Mouse (Mus musculus) mouse trophoblast stem cell (cell line): ENCODE measurements around the gene Pigt.

Experiments
- in situ Hi-C, 2 experiments: fragments of 300-500 bp; cut with MseI, MboI; formaldehyde crosslinking; loops; 2 replicates in 1 of 2; 3 replicates in 1 of 2; pipeline ENCODE4 v1.15.1; 2025

Pigt gene

DNA sequence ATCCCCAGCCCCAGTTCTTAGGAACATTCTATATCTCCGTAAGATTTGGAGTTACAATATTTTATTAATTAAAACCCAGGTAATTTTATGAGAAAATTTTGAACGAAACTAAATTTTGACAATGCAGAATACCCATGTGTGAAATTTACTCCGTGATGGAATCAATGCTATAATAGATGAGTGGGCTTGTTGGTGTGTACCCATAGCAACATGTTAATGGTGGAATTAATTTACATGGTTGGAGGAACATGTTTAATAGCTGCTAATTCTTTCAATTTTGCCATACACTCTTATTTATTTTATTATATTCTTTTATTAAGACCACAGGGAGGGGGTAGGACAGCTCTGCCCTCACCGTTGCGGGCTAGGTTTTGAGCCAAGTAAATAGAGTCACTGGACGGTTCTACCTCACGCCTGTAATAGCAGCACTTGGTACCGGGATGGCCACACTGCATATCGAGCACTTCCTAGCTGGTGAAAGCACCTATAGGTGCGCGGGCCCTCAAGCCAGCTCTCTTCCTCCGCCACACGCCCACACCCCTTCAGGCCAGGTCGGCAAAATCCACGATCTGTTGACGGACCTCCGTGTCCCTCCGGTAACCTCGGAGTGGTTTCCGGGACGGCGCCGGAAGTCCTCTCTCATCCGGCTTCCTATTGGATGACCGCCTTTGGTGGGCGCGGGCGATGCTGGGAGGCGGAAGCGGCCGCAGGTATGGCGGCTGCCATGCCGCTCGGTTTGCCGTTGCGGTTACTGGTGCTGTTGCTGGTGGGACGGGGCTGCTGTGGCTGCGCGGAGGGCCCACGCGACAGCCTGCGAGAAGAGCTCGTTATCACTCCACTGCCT lies at the start of gene Pigt:
Gene Pigt, plus strand, starts transcription at position 674 of the 844 bp plus-strand sequence.
- in situ Hi-C loops, result no loop called here

DNA sequence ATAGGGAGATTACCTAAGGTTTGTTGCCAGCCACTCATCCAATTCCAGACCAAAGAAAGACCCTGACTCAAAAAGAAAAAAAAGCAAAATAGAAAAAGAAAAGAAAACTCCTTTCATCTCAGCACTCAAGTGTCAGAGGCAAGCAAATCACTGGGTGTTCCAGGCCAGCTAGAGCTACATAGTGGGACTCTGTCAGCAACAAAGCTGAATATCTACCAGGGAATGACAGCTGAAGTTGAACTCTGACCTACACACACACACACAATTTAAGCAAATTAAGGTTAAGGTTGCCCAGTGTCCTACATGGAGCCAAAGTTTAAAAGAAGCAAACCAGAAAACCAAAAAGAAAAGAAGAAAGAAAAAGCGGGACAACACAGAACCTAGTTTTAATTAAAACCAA lies 49.2 kb upstream of the Pigt start:
- in situ Hi-C loops, result no loop called here

DNA sequence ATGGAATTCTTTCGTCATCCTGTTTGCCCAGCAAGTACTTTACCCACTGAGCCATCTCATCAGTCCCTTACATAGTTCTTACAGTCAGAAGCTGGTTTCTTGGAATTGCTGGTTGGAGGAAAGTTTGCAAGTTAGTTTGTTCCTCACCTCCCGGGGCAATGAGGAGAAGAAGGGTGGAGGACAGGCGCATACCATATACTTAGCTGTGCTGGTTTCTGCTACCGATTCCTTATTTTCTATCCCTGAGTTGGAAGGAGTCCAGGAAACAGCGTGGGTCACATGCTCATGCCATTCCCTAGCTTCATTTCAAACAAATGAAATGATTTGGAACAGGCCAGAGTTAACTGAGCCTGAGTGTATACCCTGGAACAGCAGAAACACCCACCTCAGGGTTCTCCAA lies 48.4 kb upstream of the Pigt start:
- in situ Hi-C loops, result no loop called here

DNA sequence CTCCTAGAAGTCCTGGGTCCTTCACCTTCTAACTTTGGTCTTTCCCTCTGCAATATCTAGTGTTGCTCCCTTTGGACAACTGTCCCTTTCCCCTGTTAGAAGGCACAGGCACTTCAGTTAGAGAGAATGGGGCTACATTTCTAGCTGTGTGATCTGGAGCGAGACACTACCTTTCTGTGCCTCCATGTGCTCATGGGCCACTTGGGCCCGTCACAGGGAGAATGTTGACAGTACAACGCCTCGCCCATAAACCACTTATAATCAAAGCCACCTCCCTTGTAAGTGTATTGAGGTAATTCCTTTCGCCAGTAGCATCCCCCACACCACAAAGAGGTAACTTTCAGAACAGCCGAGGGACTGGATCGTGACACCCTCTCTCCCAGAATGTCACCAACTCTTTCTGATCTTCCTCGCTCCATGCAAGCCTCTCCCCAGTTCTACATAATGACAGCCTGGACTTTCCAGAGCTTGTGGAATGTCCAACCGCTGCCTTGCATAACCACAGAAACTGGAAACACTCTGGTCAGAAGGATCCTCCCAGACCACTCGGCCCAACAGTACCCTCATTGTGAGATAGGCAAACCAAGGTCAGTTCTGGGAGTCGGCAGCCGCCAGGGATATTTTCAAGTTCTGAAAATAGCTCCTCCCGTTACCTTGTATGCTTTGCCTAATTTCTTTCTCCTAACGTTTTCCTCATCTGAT lies 47.8 kb upstream of the Pigt start:
- in situ Hi-C loops, result no loop called here

DNA sequence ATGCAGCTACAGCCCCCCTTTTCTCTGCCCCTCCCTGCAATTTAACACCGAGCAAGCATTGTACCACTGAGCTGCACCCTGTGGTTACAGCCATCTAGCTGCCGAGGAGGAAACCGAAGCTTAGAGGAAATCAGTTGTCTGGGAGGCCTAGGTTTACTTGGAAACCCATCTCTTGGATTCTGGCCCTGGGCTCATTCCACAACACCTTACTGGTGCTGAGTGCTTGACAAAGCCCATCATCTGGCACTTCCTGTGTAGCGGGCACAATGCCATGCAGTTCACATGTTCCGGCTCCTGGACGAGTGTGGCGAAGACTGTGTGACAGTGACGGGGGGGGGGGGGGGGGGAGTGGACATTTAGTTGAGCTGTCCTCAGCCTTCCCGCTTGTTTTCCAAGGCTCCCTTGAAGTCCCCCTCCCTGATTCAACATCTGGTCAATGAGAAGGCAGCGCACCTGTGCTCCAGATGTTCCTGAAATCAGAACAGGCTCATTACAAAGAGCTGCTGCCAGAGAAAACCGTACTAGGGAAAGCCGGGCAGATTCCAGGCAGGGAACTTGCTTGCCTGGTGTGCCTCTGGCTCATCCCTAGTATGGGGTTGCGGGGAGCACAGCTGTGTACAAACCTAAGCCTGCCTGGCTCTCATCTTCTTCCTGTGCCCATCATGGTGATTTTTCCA lies 45.2 kb upstream of the Pigt start:
- in situ Hi-C loops, result no loop called here

DNA sequence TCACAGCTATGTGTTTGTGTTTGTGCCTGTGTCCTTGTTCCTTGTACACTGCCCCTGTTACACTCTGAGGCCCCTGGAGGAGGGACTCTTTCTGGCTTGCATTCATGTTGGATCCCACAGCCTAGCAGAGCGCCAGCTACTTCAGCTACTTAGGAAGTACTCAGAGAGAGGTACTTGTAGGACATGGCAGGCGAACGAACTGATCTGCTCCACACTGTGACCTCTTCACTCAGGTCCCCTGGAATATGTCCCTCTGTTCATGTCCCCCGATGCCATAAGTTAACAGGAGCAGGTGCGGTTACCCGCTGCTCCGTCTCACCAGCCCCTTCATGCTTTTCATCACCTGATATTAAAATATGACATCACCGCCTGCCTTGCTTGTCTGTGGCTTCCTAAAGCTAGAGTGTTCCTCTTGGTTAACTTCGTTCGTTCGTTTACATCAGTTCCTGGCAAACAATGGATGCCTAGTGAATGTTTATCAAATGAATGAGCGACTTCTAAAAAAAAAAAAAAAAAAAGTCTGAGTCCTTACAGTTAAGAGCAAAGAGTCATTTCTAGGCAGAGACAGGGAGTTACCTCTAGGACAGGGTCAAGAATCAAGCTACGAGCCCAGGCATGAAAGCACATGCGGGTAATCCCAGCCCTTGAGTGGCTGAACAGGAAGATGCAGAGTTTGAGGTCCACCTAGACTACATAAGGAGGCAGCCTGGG lies 44.1 kb upstream of the Pigt start:
- in situ Hi-C loops, result no loop called here

DNA sequence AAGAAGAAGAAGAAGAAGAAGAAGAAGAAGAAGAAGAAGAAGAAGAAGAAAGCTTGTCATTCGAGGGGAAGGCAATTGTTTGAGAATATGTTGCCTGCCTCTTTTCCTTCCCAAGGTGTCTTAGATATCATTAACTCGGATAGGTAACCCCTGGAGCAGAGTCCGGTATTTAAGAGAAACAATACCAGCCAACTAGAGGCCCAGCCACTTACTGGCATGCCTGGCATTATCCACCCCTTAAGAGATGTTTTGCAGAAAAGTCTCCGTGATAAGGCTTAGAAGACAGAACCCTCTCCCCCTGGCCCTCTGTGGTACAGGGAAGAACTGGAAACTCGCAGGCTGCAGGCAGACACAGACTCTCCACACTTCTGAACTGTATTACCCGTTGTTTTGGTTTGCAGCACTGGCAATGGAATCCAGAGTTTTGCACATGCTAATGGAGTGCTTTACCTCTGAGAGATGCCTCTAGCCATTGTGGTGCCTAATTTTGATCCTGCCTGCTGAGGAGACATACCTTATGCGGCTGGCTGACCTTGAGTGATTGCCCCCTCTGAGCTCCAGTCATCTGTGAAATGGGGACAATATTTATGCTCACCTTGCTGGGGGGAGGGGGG lies 43.3 kb upstream of the Pigt start:
- in situ Hi-C loops, result no loop called here

DNA sequence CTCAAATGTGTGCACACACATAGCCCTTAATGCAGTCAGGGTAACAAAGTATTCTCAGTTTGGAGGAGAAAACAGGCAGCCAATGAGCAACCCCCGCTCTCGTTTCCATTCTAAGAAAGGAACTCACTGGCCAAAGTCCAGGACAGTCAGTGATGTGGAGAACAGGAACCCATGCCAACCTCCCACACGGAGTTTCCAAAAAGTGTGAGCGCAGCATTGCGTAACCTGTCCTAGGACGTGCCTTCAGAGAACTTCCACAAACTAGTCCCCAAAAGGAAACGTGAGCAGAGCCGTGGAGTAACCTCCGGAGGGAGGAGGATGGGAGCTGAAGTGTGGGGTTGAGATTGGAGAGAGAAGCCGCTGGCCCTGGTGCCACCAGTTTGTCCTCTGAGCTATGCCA lies 42.5 kb upstream of the Pigt start:
- in situ Hi-C loops, result no loop called here

DNA sequence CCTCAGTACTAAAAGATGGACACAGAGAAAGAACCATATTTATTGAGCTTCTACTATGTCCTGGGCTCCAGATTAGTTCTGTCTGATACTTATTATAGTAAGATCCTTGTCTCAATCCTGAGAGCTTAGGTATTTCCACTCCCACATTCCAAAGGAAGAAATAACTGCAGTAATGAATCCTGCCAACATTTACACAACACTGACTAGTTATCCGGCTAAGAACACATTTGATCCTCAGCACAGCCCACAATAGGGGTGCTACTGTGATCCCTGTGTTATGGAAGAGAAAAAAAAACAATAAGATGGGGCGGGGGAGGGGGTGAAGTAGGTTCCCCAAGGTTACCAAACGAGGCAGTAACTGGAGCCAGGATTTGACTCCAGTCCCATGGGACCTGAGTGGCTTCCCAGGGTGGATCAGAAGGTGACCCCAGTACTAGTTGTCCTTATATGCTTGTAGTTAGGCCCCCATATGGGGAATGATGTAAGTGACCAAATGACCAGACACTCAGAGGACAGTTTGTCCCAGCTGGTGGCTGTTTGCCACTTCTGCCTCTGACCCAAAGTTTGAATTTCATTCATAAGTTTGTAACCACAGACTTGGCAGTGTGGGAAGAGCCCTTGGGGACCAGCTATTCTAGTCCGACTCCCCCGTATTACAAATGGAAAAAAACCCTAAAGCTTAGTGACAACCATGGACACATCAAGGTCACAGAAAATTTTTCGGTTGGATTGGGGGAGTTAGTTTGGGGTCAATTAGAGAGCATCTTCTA lies 41.7 kb upstream of the Pigt start:
- in situ Hi-C loops, result no loop called here

DNA sequence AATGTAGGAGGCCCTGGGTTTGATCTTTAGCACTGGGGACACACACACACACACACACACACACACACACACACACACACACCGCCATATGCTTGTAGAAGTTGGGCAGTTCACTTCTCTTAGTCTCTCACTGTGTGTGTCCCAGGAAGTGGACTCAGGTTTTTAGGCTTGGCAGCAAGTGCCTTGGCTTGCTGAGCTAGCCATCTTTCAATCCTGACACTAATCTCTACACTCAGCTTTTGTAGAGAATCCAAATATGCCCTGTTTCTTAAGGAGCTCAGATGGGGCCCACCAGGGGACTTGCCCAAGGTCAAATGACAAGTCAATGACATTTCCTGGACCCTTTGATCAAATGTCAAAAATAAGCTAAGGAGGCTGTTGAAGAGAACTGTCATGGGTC lies 40.9 kb upstream of the Pigt start:
- in situ Hi-C loops, result no loop called here

DNA sequence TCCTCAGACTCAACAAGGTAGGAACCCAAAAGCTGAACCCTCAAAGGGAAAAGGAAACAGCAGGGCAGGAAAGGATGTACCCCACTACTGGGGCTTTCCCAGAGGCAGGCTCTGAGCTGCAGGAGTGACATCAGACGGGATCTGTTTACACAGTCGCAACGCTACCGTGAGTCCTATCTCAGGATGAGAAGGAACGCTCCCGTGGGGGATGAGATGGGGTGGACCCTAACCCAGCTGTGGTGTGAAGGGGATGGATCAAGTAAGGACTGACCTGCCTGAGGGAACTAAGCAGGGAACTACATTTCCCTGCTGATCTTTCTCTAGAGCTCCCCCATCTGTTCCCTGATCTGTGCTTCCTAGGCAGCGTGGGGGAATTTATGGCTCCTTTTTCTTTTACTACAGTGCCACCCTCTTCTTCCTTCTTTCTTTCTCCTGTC lies 40.4 kb upstream of the Pigt start, which contains the start of gene Sys1:
Gene Sys1, plus strand, starts transcription at position 101 of the 437 bp plus-strand sequence.
- in situ Hi-C loops, result no loop called here

DNA sequence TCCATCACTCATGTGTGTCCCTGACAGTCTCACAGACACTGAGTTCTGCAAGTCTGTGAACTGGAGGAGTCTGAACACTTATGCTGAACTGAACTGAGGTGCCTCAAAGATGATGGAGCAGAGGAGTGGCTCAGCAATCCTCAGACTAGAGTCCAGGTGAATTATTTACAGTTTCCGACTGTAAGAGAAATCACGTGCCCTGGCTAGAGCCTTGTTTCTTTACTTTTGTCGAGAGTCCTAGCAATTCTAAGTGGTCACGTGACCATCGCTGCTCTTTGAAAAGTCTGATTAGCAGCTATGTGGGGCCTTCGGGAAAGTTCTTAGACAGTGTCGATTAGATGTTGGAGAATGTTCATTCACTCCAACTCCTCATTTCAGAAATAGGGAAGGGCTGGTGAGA lies 39.4 kb upstream of the Pigt start:
- in situ Hi-C loops, result no loop called here

DNA sequence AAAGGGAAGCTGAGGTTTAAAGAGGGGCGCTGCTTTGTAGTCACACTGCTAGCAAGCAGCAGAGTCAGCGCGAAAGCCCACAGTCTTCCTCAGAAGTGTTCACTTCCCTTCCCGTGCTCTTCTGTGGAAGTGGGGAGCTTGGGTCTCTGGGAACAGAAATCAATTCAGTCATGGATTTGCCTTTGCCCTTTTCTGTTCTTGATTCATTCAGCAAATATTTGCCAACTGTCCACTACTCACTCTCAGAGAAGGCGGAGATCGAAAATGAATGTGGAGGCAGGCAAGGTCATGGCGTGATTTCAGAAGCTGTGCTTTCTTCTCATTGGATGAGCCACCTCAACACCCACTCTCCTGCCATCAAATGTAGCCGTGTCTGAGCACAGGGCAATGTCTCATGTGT lies 38.8 kb upstream of the Pigt start:
- in situ Hi-C loops, result no loop called here

DNA sequence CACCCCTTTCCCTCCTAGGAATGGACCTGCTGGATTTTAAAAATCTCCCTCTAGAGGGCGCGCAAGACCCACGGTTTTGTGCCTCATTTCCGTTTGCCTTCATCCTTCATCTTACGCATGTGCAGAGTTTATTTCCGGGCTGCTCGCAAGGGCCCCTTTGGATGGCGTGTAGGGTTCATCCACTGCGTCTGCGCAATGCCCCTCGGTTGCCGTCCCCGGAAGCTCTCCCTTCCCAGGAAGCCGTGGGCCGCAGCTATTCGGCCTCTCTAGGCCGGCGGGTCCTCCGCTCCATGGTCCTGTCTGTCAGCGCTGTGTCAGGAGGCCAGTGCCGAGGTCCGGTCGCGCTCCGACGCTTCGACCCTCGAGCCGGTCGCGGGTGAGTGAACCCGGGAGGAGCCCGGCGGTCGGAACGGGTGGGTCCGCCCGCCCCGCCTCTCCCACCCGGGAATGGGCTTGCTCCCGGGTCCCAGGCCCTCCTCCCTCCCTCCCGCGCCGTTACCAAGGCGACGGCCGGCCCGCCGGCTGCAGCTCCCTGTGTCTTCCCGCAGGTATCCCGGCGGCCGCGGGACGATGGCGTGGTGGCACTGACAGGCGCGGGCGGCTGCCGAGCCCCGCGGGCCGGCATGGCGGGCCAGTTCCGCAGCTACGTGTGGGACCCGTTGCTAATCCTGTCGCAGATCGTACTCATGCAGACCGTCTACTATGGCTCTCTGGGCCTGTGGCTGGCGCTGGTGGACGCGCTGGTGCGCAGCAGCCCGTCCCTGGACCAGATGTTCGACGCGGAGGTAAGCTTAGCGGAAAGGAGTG lies 36.4 kb upstream of the Pigt start, which contains the start of gene Gm20458:
Gene Gm20458, plus strand, starts transcription at position 223 of the 807 bp plus-strand sequence.
- in situ Hi-C loops, result no loop called here

DNA sequence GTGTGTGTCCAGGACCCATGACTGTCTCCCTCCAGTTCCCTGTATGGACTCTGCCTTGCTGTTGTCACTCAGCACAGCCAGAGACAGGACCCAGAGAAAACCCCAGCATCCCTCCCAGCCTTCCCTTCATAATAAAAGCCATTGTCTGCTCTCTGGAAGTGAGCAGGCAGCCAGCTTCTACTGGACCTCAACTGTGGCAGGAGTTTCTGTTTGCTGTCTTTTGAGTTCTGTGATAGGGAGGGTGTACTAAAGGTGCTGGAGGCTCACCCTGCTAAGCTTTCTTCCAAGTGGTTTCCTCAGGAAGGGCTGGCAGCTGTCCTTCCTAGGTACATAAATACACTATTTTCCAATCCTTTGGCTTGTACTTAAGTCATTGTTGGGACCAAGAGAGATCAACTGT lies 32.2 kb upstream of the Pigt start:
- in situ Hi-C loops, result no loop called here

DNA sequence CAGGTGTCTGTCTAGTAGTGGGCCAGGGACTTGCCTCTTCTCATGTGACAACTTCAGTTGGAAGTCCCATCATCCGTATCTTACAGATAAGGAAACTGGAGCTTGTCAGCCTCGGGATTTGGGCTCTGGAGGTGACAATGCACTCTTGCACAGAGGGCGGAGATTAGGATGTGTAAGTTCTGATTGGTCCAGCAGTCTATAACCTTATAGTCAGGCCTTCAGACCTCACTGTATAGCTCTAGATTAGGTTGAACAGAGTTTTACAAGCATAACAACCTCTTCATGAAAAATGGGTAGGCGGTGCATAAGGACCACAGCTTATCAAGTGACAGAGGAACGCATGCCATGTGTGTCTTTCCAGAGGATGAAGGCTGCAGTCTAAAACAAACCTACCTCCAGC lies 30.5 kb upstream of the Pigt start:
- in situ Hi-C loops, result no loop called here

DNA sequence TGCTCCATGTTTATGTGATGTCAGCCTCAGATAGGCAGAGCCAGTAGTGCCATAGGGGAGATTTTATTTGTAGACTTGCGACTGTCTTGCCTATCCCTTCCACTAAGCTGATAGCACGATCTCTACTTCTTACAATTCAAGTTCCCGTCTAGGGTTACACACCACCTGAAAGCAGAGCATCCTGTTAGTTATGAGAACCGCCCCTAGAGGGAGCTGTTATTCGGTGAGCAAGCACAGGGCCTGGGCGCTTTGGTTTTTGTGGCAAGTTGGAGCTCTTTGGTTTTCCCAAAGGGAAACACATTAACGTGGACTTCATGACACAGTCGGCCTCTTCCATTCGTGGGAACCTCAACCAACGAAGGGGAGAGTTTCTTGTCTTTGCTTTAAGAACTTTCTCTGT lies 27.1 kb upstream of the Pigt start:
- in situ Hi-C loops, result no loop called here

DNA sequence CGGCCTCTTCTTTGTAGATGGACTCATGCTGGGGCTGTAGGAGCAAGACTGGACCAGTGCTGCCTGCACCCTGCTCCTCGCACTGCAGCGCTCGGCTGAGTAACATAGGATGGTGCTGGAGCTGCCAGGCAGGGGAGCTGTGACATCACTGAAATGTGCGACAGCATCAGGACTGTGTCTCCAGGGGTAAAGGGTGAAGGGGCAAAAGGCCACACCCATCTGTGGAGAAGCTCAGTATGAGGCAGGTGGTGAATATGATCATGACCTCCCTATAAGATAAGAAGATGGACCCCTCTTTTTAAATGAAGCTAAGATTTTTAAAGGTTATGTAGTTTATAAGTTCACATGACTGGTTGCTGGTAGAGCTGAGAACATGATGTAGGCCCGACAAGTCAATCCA lies 23.7 kb upstream of the Pigt start, which contains the start of gene Trp53tg5:
Gene Trp53tg5, minus strand, starts transcription at position 101 of the 400 bp plus-strand sequence.
- in situ Hi-C loops, result no loop called here

DNA sequence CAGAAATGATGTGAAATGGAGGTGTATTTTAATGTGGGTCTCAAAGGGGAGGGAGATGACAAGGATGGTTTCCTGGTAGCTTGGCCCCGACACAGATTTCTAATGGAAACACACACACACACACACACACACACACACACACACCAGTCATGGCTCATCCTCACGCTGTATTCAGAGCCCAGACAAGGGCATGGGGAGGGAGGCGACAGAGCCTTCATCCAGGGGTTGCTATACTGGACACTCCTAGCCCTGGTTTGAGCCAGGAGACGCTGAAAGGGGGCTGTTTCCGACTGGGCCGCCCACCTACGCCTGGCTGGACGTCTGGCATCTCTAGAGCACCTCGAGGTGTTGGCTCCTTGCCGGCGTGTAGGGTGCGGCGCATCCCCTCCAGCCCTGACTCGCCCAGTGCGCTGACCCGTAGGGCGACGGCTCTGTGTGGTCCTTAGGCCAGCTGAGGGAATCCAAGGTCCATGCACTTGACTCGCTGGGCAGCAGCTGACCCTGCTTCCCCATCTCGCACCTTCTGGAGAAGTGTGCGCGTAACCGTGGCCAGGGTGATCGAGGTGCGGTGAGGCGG lies 11.6 kb upstream of the Pigt start, which contains the start of gene Dbndd2:
Gene Dbndd2, plus strand, starts transcription at position 426 of the 577 bp plus-strand sequence.
- in situ Hi-C loops, result no loop called here
